Mouse (Mus musculus) lung, postnatal 0 days (tissue): ENCODE measurements at regions not wholly inside any gene's neighbourhood (a gene's known extent, or its start where the extent isn't known, plus 50 kb on each side); places are given as distances from the start of the nearest gene placed in this dataset.

Experiments
- CTCF ChIP-seq: IDR thresholded peaks from 2 replicates; pipeline ENCODE4 v1.5.1; 2016; ENCODE audit warnings: antibody characterized with exemption, mild to moderate bottlenecking
- EP300 ChIP-seq: IDR thresholded peaks from 2 replicates; pipeline ENCODE4 v1.6.1; 2016; ENCODE audit warnings: antibody characterized with exemption, mild to moderate bottlenecking, control low read depth

GRCm38 (mm10) chr7:64077526-64077925, 76.1 kb upstream of the Trpm1 start:
- TF ChIP-seq CTCF (peak; percentile 56), EP300 (no peak)
